ENCODE assay signal across 8 mouse cellular contexts in genomic region chr5:33534345-33534744, GRCm38 (mm10).
DNase-seq lines count a peak whose midpoint lies in the region; ATAC-seq and TF ChIP-seq lines count a peak whose summit lies in the region.

No protein-coding gene starts in this region.

- ATAC-seq in intestine, embryonic 15.5 days: no peak
- no peak for ATAC-seq in intestine, embryonic 16.5 days
- peak; percentile 45; the same call in 1 of the 2 replicates for ATAC-seq in midbrain, embryonic 15.5 days (replicated peaks)

- DNase-seq in hindbrain, embryonic 10.5 days (ENCODE audit: low spot score): no peak
- DNase-seq in gastrocnemius, postnatal 36 days: no peak
- no peak for DNase-seq in urinary bladder, postnatal 36 days (ENCODE audit: low spot score in 2 of 2)
- no peak for DNase-seq in adipocyte (ENCODE audit: low spot score)

- TF ChIP-seq CTCF in E14TG2a.4 (conservative IDR thresholded peaks at IDR 0.05; ENCODE audit: low read length): no peak

- 6% methylated on average over 13 of the region's 13 CpGs for WGBS in intestine, embryonic 15.5 days
- 15% methylated on average over 13 of the region's 13 CpGs for WGBS in intestine, embryonic 16.5 days
- 3% methylated on average over 13 of the region's 13 CpGs for WGBS in hindbrain, embryonic 10.5 days
- WGBS in midbrain, embryonic 15.5 days: 1% methylated on average over 13 of the region's 13 CpGs

- H3K27me3 ChIP-seq in intestine, embryonic 15.5 days (replicated peaks): peaks cover 12% of the 10 kb centered on the region
- peaks cover 14% of the 10 kb centered on the region; the same call in 1 of the 2 replicates for H3K27me3 ChIP-seq in intestine, embryonic 16.5 days (replicated peaks; ENCODE audit: control insufficient read depth, insufficient read depth, low read length)
- H3K27me3 ChIP-seq in E14TG2a.4 (ENCODE audit: insufficient read depth, low read length): peaks cover 10% of the 10 kb centered on the region
- peaks cover 87% of the 10 kb centered on the region for H3K27me3 ChIP-seq in hindbrain, embryonic 10.5 days (ENCODE audit: insufficient read depth, poor library complexity, severe bottlenecking)
- peaks cover 40% of the 10 kb centered on the region for H3K27me3 ChIP-seq in midbrain, embryonic 15.5 days (replicated peaks)

- no peak overlapping the region for H3K4me3 ChIP-seq in intestine, embryonic 15.5 days (replicated peaks)
- H3K4me3 ChIP-seq in intestine, embryonic 16.5 days (ENCODE audit: low read length): no peak overlapping the region
- H3K4me3 ChIP-seq in E14TG2a.4 (replicated peaks; ENCODE audit: low read length): peak overlapping the region; percentile 95
- peak overlapping the region; percentile 37 for H3K4me3 ChIP-seq in hindbrain, embryonic 10.5 days
- 0 out of 2 replicates have a peak overlapping the region, but pooled peaks have one; percentile 10 for H3K4me3 ChIP-seq in midbrain, embryonic 15.5 days

- H3K27ac ChIP-seq in intestine, embryonic 15.5 days: no peak overlapping the region
- H3K27ac ChIP-seq in intestine, embryonic 16.5 days (ENCODE audit: low read length): no peak overlapping the region
- H3K27ac ChIP-seq in hindbrain, embryonic 10.5 days: peak overlapping the region; percentile 56; the same call in 1 of the 2 replicates
- H3K27ac ChIP-seq in midbrain, embryonic 15.5 days: no peak overlapping the region

- intact Hi-C loops in gastrocnemius, postnatal 36 days (cut with DNase I): no loop called here

- H3K9ac ChIP-seq in intestine, embryonic 15.5 days: no peak overlapping the region
- no peak overlapping the region for H3K9ac ChIP-seq in intestine, embryonic 16.5 days (ENCODE audit: low read depth, low read length)
- H3K9ac ChIP-seq in midbrain, embryonic 15.5 days: no peak overlapping the region

- peaks cover 5% of the 10 kb centered on the region for H3K4me1 ChIP-seq in intestine, embryonic 15.5 days (replicated peaks)
- H3K4me1 ChIP-seq in intestine, embryonic 16.5 days (ENCODE audit: control insufficient read depth, insufficient read depth, low read length): peaks cover 12% of the 10 kb centered on the region
- peaks cover 77% of the 10 kb centered on the region for H3K4me1 ChIP-seq in E14TG2a.4 (replicated peaks; ENCODE audit: low read depth, low read length)
- H3K4me1 ChIP-seq in hindbrain, embryonic 10.5 days (replicated peaks): peaks cover 50% of the 10 kb centered on the region
- H3K4me1 ChIP-seq in midbrain, embryonic 15.5 days: peaks cover 12% of the 10 kb centered on the region

- peak overlapping the region; percentile 33 for H3K4me2 ChIP-seq in intestine, embryonic 15.5 days (replicated peaks)
- no peak overlapping the region for H3K4me2 ChIP-seq in intestine, embryonic 16.5 days (ENCODE audit: low read depth, low read length)
- H3K4me2 ChIP-seq in midbrain, embryonic 15.5 days: peak overlapping the region; percentile 37

- H3K9me3 ChIP-seq in intestine, embryonic 15.5 days: no peaks in the 10 kb centered on the region
- no peaks in the 10 kb centered on the region for H3K9me3 ChIP-seq in intestine, embryonic 16.5 days (ENCODE audit: control insufficient read depth, low read length)
- H3K9me3 ChIP-seq in E14TG2a.4 (ENCODE audit: low read length): no peaks in the 10 kb centered on the region
- H3K9me3 ChIP-seq in hindbrain, embryonic 10.5 days: no peaks in the 10 kb centered on the region
- no peaks in the 10 kb centered on the region for H3K9me3 ChIP-seq in midbrain, embryonic 15.5 days

- H3K36me3 ChIP-seq in intestine, embryonic 15.5 days: no peaks in the 10 kb centered on the region
- H3K36me3 ChIP-seq in intestine, embryonic 16.5 days (ENCODE audit: control insufficient read depth, insufficient read depth, low read length): no peaks in the 10 kb centered on the region
- H3K36me3 ChIP-seq in E14TG2a.4 (ENCODE audit: insufficient read depth, low read length): peaks cover 31% of the 10 kb centered on the region
- H3K36me3 ChIP-seq in hindbrain, embryonic 10.5 days: no peaks in the 10 kb centered on the region
- no peaks in the 10 kb centered on the region for H3K36me3 ChIP-seq in midbrain, embryonic 15.5 days (replicated peaks)

Comparison
In these comparisons a context has a peak if more than half of its experiments do, and no peak if none do; other contexts are left out.
1. H3K4me3 ChIP-seq: peak in E14TG2a.4 (single experiment), hindbrain, embryonic 10.5 days (single experiment) and midbrain, embryonic 15.5 days (single experiment); none in intestine, embryonic 15.5 days (single experiment) and intestine, embryonic 16.5 days (single experiment).